Mouse (Mus musculus): ENCODE data around the gene Tnfaip2. TPM values are rescaled to one million over a fixed set of nuclear protein-coding genes. Genes with fewer than 3 reads are reported as not detected.

Tnfaip2 gene
- polyA plus RNA-seq, 2 experiments: 10.0 to 10.2 TPM

- H3K9me3 ChIP-seq (ENCODE audit: control insufficient read depth, low read length): no peaks in the 10 kb centered on the region
- H3K36me3 ChIP-seq (ENCODE audit: control insufficient read depth, insufficient read depth, low read length): no peaks in the 10 kb centered on the region
- H3K27me3 ChIP-seq (ENCODE audit: control insufficient read depth, insufficient read depth, low read length): peaks cover 72% of the 10 kb centered on the region
- DNase-seq (ENCODE audit: low spot score): peak; percentile 54
- TF ChIP-seq POLR2A (IDR thresholded peaks at IDR 0.05; ENCODE audit: borderline replicate concordance, extremely low read depth, insufficient read depth, insufficient read length): no peak
- WGBS: 3% methylated on average over 40 of the region's 40 CpGs
- peak overlapping the region; percentile 65 for H3K4me2 ChIP-seq (replicated peaks; ENCODE audit: low read depth, low read length, severe bottlenecking)
- ATAC-seq (ENCODE audit: low FRiP score, low read depth): peak; percentile 35; the same call in 1 of the 2 replicates
- H3K9ac ChIP-seq (ENCODE audit: low read depth, low read length, severe bottlenecking): peak overlapping the region; percentile 52
- peaks cover 35% of the 10 kb centered on the region for H3K4me1 ChIP-seq (ENCODE audit: control insufficient read depth, insufficient read depth, low read length)
- peak overlapping the region; percentile 36 for H3K4me3 ChIP-seq (replicated peaks; ENCODE audit: low read length)
- no peak overlapping the region for H3K27ac ChIP-seq (replicated peaks; ENCODE audit: low read depth, low read length)
These were observed 13.0 kb upstream of the Tnfaip2 start for GRCm38 (mm10) chr12:111428961-111429911.

- H3K4me3 ChIP-seq (replicated peaks; ENCODE audit: low read length): peak overlapping the region; percentile 36
- DNase-seq (ENCODE audit: low spot score): no peak
- H3K36me3 ChIP-seq (ENCODE audit: control insufficient read depth, insufficient read depth, low read length): no peaks in the 10 kb centered on the region
- H3K27me3 ChIP-seq (ENCODE audit: control insufficient read depth, insufficient read depth, low read length): peaks cover 62% of the 10 kb centered on the region
- no peak for ATAC-seq (ENCODE audit: low FRiP score, low read depth)
- H3K9ac ChIP-seq (ENCODE audit: low read depth, low read length, severe bottlenecking): peak overlapping the region; percentile 34; the same call in 1 of the 2 replicates
- H3K27ac ChIP-seq (replicated peaks; ENCODE audit: low read depth, low read length): no peak overlapping the region
- WGBS: 12% methylated on average over 20 of the region's 27 CpGs
- TF ChIP-seq POLR2A (IDR thresholded peaks at IDR 0.05; ENCODE audit: borderline replicate concordance, extremely low read depth, insufficient read depth, insufficient read length): no peak
- H3K4me1 ChIP-seq (ENCODE audit: control insufficient read depth, insufficient read depth, low read length): peaks cover 35% of the 10 kb centered on the region
- no peaks in the 10 kb centered on the region for H3K9me3 ChIP-seq (ENCODE audit: control insufficient read depth, low read length)
- peak overlapping the region; percentile 65 for H3K4me2 ChIP-seq (replicated peaks; ENCODE audit: low read depth, low read length, severe bottlenecking)
These were observed 12.0 kb upstream of the Tnfaip2 start for GRCm38 (mm10) chr12:111430049-111430867.

- no peak overlapping the region for H3K27ac ChIP-seq (replicated peaks; ENCODE audit: low read depth, low read length)
- ATAC-seq (ENCODE audit: low FRiP score, low read depth) (no peak), DNase-seq (ENCODE audit: low spot score) (no peak)
- no peak overlapping the region for H3K4me3 ChIP-seq (replicated peaks; ENCODE audit: low read length)
- H3K27me3 ChIP-seq (ENCODE audit: control insufficient read depth, insufficient read depth, low read length): peaks cover 54% of the 10 kb centered on the region
- H3K36me3 ChIP-seq (ENCODE audit: control insufficient read depth, insufficient read depth, low read length): no peaks in the 10 kb centered on the region
- H3K9ac ChIP-seq (ENCODE audit: low read depth, low read length, severe bottlenecking): no peak overlapping the region
- 19% methylated on average over 14 of the region's 14 CpGs for WGBS
- peaks cover 35% of the 10 kb centered on the region for H3K4me1 ChIP-seq (ENCODE audit: control insufficient read depth, insufficient read depth, low read length)
- no peak overlapping the region for H3K4me2 ChIP-seq (replicated peaks; ENCODE audit: low read depth, low read length, severe bottlenecking)
- TF ChIP-seq POLR2A (IDR thresholded peaks at IDR 0.05; ENCODE audit: borderline replicate concordance, extremely low read depth, insufficient read depth, insufficient read length): no peak
- H3K9me3 ChIP-seq (ENCODE audit: control insufficient read depth, low read length): no peaks in the 10 kb centered on the region
These were observed 11.1 kb upstream of the Tnfaip2 start for GRCm38 (mm10) chr12:111430868-111431817.

- H3K4me1 ChIP-seq (ENCODE audit: control insufficient read depth, insufficient read depth, low read length): peaks cover 32% of the 10 kb centered on the region
- no peak overlapping the region for H3K4me2 ChIP-seq (replicated peaks; ENCODE audit: low read depth, low read length, severe bottlenecking)
- 30% methylated on average over 4 of the region's 4 CpGs for WGBS
- H3K4me3 ChIP-seq (replicated peaks; ENCODE audit: low read length): no peak overlapping the region
- ATAC-seq (ENCODE audit: low FRiP score, low read depth) (no peak), DNase-seq (ENCODE audit: low spot score) (no peak)
- no peaks in the 10 kb centered on the region for H3K36me3 ChIP-seq (ENCODE audit: control insufficient read depth, insufficient read depth, low read length)
- no peak overlapping the region for H3K27ac ChIP-seq (replicated peaks; ENCODE audit: low read depth, low read length)
- peaks cover 52% of the 10 kb centered on the region for H3K27me3 ChIP-seq (ENCODE audit: control insufficient read depth, insufficient read depth, low read length)
- no peaks in the 10 kb centered on the region for H3K9me3 ChIP-seq (ENCODE audit: control insufficient read depth, low read length)
- H3K9ac ChIP-seq (ENCODE audit: low read depth, low read length, severe bottlenecking): no peak overlapping the region
- no peak for TF ChIP-seq POLR2A (IDR thresholded peaks at IDR 0.05; ENCODE audit: borderline replicate concordance, extremely low read depth, insufficient read depth, insufficient read length)
These were observed 10.2 kb upstream of the Tnfaip2 start for GRCm38 (mm10) chr12:111432097-111432496.
